Mouse (Mus musculus) kidney, embryonic 15.5 days (tissue): ENCODE measurements around the gene Myo18a. TPM values are rescaled to one million over a fixed set of nuclear protein-coding genes. Genes with fewer than 3 reads are reported as not detected.

Source experiments
- ATAC-seq: fragments of 200-750 bp; cut with Nextera tagmentation; replicated peaks from 2 replicates; pipeline ENCODE4 v1.8.0; 2017; ENCODE audit warnings: moderate TSS enrichment; ENCODE audit not compliant: low FRiP score
- H3K27ac ChIP-seq: fragments of 300-500 bp; sonication (generic); 2 replicates; pipeline ENCODE4 v1.5.1; 2015; ENCODE audit warnings: mild to moderate bottlenecking, inconsistent platforms
- H3K27me3 ChIP-seq: fragments of 300-500 bp; sonication (generic); 2 replicates; pipeline ENCODE4 v1.6.1; 2015; ENCODE audit warnings: inconsistent platforms
- H3K36me3 ChIP-seq: fragments of 300-500 bp; sonication (generic); 2 replicates; pipeline ENCODE4 v1.6.1; 2015; ENCODE audit warnings: inconsistent platforms
- H3K4me1 ChIP-seq: fragments of 300-500 bp; sonication (generic); 2 replicates; pipeline ENCODE4 v1.6.1; 2015; ENCODE audit warnings: inconsistent platforms
- H3K4me2 ChIP-seq: fragments of 300-500 bp; sonication (generic); 2 replicates; pipeline ENCODE4 v1.6.1; 2015; ENCODE audit warnings: moderate library complexity, mild to moderate bottlenecking, inconsistent platforms
- H3K4me3 ChIP-seq: fragments of 300-500 bp; sonication (generic); replicated peaks from 2 replicates; pipeline ENCODE4 v1.5.1; 2015; ENCODE audit warnings: mild to moderate bottlenecking, inconsistent platforms
- H3K9ac ChIP-seq: fragments of 300-500 bp; sonication (generic); 2 replicates; pipeline ENCODE4 v1.6.1; 2015; ENCODE audit warnings: mild to moderate bottlenecking, inconsistent platforms
- H3K9me3 ChIP-seq: fragments of 300-500 bp; sonication (generic); replicated peaks from 2 replicates; pipeline ENCODE4 v1.6.1; 2016; ENCODE audit warnings: inconsistent platforms
- WGBS: fragments of 180-500 bp; shearing (Covaris S2); methylation state at CpG from one replicate; pipeline ENCODE4 v1.1.7; 2015; ENCODE audit warnings: mixed read lengths; 5-methylcytosine and 5-hydroxymethylcytosine counted together
- polyA plus RNA-seq: library from polyadenylated mRNA; unstranded; fragments of >200 nt; fragmentation: Nextera tagmentation; extraction: Ambion mirVana; gene quantifications from 2 replicates; pipeline ENCODE4 v1.2.1, GENCODE M21; 2015

Myo18a gene
- polyA plus RNA-seq, 1 experiment from 2014 or later, result 31.8 TPM

DNA sequence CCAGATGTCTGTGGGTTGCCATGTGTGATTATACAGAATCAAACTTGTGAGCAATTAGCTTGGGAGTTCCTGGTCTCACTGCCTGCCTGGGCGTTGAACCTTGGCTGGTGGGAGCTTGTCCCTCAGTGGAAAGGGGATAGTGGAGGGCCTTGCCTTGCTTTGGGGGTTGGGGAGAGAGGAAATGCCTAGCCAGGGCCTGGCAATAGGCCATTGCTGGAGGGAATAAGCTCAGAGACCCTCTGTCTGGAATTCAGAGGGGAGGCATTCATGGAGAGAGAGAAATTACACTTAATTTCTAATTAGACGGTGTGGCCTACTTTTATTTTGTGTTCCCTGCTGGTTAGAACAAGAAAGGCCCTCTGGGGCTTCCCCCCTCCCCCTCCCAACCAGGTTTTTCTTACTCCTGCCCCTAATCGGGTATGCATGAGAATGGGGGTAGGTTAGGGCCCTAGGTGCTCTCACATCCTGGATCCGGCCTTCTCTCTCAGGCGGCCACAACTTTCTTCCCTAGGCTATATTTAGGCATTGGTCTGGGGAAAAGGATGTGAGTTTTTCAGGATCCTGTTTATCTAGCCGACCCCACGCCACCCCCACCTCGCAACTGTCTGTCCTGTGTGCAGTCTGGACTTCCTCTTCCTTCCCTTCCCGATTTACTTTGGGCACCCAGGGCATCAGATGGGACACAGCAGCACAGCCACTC is 12.8 kb downstream of the Myo18a start:
- Histone ChIP-seq H3K4me2 (no peak overlapping the region), H3K27ac (peak overlapping the region; percentile 80), H3K9ac (no peak overlapping the region), H3K36me3 (peaks cover 21% of the 10 kb centered on the region), H3K27me3 (no peaks in the 10 kb centered on the region), H3K4me3 (no peak overlapping the region), H3K4me1 (peaks cover 46% of the 10 kb centered on the region), H3K9me3 (no peaks in the 10 kb centered on the region)
- peak; percentile 63; the same call in 1 of the 2 replicates for ATAC-seq
- WGBS, result 37% methylated on average over 9 of the region's 9 CpGs

GRCm38 (mm10) chr11:77777436-77777835 is 14.4 kb downstream of the Myo18a start:
- H3K9me3 ChIP-seq, result no peaks in the 10 kb centered on the region
- no peak overlapping the region for H3K27ac ChIP-seq
- WGBS, result 75% methylated on average over 17 of the region's 17 CpGs
- no peak for ATAC-seq
- H3K9ac ChIP-seq, result no peak overlapping the region
- no peak overlapping the region for H3K4me2 ChIP-seq
- peaks cover 21% of the 10 kb centered on the region for H3K36me3 ChIP-seq
- no peaks in the 10 kb centered on the region for H3K27me3 ChIP-seq
- H3K4me3 ChIP-seq, result no peak overlapping the region
- peaks cover 49% of the 10 kb centered on the region for H3K4me1 ChIP-seq

DNA sequence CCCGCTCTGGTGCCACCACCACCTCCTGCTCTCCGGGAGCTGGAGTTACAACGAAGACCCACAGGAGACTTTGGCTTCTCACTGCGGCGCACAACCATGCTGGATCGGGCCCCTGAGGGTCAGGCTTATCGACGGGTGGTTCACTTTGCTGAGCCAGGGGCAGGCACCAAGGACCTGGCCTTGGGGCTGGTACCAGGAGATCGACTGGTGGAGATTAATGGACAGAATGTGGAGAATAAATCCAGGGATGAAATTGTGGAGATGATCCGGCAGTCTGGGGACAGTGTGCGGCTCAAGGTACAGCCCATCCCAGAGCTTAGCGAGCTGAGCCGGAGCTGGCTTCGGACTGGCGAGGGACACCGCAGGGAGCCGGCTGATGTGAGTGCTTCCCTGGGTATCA is 14.9 kb downstream of the Myo18a start:
- peaks cover 21% of the 10 kb centered on the region for H3K36me3 ChIP-seq
- H3K9me3 ChIP-seq, result no peaks in the 10 kb centered on the region
- peaks cover 47% of the 10 kb centered on the region for H3K4me1 ChIP-seq
- no peak overlapping the region for H3K27ac ChIP-seq
- no peak for ATAC-seq
- WGBS, result 91% methylated on average over 17 of the region's 17 CpGs
- H3K27me3 ChIP-seq, result no peaks in the 10 kb centered on the region
- no peak overlapping the region for H3K4me2 ChIP-seq
- no peak overlapping the region for H3K4me3 ChIP-seq
- no peak overlapping the region for H3K9ac ChIP-seq

GRCm38 (mm10) chr11:77779240-77779639 is 16.2 kb downstream of the Myo18a start:
- no peaks in the 10 kb centered on the region for H3K27me3 ChIP-seq
- no peak overlapping the region for H3K27ac ChIP-seq
- H3K4me3 ChIP-seq, result no peak overlapping the region
- H3K36me3 ChIP-seq, result peaks cover 21% of the 10 kb centered on the region
- H3K4me2 ChIP-seq, result no peak overlapping the region
- H3K9ac ChIP-seq, result no peak overlapping the region
- peaks cover 58% of the 10 kb centered on the region for H3K4me1 ChIP-seq
- 30% methylated on average over 1 of the region's 1 CpGs for WGBS
- no peak for ATAC-seq
- H3K9me3 ChIP-seq, result no peaks in the 10 kb centered on the region

DNA sequence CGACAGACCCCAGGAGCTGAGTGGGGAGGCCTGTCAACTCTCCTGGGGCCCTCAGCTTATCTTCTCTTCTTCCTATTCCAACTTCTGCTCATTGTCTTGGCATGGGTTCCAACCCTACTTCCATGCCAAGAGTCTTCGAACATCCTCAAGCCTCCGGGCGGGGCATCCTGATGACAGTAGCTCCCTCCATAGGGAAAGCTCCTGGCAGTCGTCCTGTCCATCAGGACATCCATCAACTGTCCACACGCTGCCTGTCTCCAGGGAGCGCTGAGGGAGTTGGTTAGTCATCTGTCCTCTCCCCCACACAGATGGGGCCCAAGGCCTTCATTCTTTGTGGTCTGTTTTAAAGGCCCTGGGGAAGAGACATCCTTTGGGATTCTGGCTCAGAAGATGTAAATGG is 18.0 kb downstream of the Myo18a start:
- Histone ChIP-seq H3K9me3 (no peaks in the 10 kb centered on the region), H3K27ac (no peak overlapping the region), H3K27me3 (no peaks in the 10 kb centered on the region), H3K9ac (no peak overlapping the region), H3K4me2 (no peak overlapping the region), H3K4me3 (no peak overlapping the region), H3K36me3 (peaks cover 21% of the 10 kb centered on the region), H3K4me1 (peaks cover 70% of the 10 kb centered on the region)
- ATAC-seq, result no peak
- 71% methylated on average over 7 of the region's 7 CpGs for WGBS

- no peak overlapping the region for H3K4me3 ChIP-seq
- ATAC-seq, result no peak
- 79% methylated on average over 7 of the region's 7 CpGs for WGBS
- peaks cover 18% of the 10 kb centered on the region for H3K36me3 ChIP-seq
- no peak overlapping the region for H3K9ac ChIP-seq
- H3K27ac ChIP-seq, result no peak overlapping the region
- H3K27me3 ChIP-seq, result no peaks in the 10 kb centered on the region
- H3K4me2 ChIP-seq, result no peak overlapping the region
- H3K4me1 ChIP-seq, result peaks cover 69% of the 10 kb centered on the region
- no peaks in the 10 kb centered on the region for H3K9me3 ChIP-seq
Observed at GRCm38 (mm10) chr11:77782104-77782815, 19.2 kb downstream of the Myo18a start.

DNA sequence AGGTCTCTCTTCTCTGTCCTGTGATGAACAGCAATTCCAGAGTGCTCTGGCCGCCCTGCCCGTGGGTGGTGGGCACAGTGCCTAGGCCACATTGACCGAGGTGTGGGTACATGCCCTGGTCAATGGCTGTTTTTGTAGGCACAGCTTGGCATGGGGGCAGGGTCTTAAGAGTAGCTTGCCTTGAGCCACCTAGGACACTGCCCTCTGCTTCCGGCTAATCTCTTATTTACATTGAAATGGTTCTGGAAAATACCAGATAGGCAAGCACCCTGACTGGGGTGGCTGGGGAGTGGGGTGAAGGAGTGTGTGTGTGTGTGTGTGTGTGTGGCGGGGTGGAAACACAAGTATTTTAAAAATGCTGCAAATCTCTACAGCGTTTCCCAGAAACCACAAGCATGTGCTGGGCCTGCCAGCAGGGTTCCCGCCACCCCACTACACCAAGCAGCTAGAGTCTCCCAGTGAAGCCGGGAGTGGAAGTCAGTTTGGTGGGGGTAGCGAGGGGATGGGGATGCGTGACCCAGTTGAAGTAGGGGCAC is 20.2 kb downstream of the Myo18a start:
- Histone ChIP-seq H3K4me1 (peaks cover 63% of the 10 kb centered on the region), H3K36me3 (peaks cover 8% of the 10 kb centered on the region; the same call in 1 of the 2 replicates), H3K9ac (0 out of 2 replicates have a peak overlapping the region, but pooled peaks have one; percentile 15), H3K27me3 (no peaks in the 10 kb centered on the region), H3K27ac (peak overlapping the region; percentile 94), H3K9me3 (no peaks in the 10 kb centered on the region), H3K4me3 (no peak overlapping the region), H3K4me2 (peak overlapping the region; percentile 2; the same call in 1 of the 2 replicates)
- ATAC-seq, result peak; percentile 12; the same call in 1 of the 2 replicates
- WGBS, result 68% methylated on average over 10 of the region's 10 CpGs

GRCm38 (mm10) chr11:77783747-77784646 is 21.0 kb downstream of the Myo18a start:
- peak overlapping the region; percentile 15; the same call in 1 of the 2 replicates for H3K9ac ChIP-seq
- no peaks in the 10 kb centered on the region for H3K27me3 ChIP-seq
- H3K4me2 ChIP-seq, result peak overlapping the region; percentile 2
- WGBS, result 47% methylated on average over 18 of the region's 18 CpGs
- no peaks in the 10 kb centered on the region for H3K9me3 ChIP-seq
- H3K4me3 ChIP-seq, result no peak overlapping the region
- peak overlapping the region; percentile 94 for H3K27ac ChIP-seq
- H3K4me1 ChIP-seq, result peaks cover 63% of the 10 kb centered on the region
- 0 out of 2 replicates have a peak, but pooled peaks cover 5% of the 10 kb centered on the region for H3K36me3 ChIP-seq
- 0 out of 2 replicates have a peak, but pooled peaks have one; percentile 26 for ATAC-seq

- H3K4me3 ChIP-seq, result no peak overlapping the region
- ATAC-seq, result no peak
- no peaks in the 10 kb centered on the region for H3K27me3 ChIP-seq
- peaks cover 65% of the 10 kb centered on the region for H3K4me1 ChIP-seq
- H3K27ac ChIP-seq, result peak overlapping the region; percentile 94
- H3K36me3 ChIP-seq, result 0 out of 2 replicates have a peak, but pooled peaks cover 5% of the 10 kb centered on the region
- H3K9me3 ChIP-seq, result no peaks in the 10 kb centered on the region
- WGBS, result 67% methylated on average over 9 of the region's 9 CpGs
- peak overlapping the region; percentile 2; the same call in 1 of the 2 replicates for H3K4me2 ChIP-seq
- H3K9ac ChIP-seq, result no peak overlapping the region
Observed at GRCm38 (mm10) chr11:77784894-77785293, 21.8 kb downstream of the Myo18a start.

DNA sequence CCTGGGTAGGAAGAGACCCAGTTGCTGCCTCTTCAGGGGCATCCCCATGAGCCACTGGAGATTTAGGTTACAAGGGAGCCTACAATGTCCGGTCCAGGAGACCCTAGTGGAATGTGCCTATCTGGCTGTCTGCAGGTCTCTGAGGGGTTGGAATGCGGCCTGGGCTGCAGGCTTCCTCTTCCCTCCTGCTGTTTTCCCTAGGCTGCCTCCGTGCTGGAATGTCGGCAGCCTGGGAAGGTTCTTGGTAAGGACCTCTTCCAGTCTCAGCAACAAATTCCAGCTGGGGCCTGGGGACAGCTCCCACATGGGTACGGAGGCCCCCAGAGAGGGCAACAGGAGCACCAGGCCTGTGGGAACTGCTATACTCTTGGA is 22.3 kb downstream of the Myo18a start:
- 12% methylated on average over 5 of the region's 5 CpGs for WGBS

DNA sequence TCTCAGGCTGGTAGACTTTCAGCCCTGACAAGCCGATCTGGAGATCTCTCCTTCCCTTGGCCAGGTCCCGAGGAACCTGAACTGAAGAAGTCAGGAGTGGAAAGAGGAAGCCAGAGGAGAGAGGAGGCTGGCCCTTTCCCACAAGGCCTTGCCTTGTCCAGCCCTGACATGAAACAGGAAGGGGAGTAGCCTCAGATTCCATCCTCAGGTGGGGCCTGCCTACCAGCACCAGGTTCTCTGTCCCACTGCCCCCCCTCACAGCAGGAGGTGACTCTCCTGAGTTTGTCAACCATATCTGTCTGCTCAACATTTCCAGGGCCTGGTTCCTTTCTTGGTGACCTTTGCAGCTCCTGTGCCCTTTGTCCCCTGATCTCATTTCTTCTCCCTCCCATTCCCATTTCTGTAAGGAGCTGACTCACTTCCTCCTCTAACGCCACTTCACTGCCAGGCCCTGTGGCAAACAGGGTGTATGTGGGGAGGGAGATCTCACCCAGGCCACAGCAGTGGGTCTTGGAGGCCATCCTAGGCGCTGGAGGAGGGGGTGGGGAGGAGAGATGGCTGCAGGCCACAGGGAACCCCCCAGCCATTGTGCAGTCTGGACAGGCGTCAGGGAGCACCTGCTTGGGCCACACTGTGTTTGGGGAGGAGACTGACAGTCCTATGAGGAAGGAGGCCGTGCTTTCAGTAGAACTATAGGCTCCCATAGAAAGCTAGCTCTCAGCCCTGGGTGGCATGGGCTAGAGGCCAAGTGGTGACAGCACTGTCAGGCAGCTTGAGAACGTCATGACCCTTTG is 22.9 kb downstream of the Myo18a start:
- H3K4me2 ChIP-seq, result peak overlapping the region; percentile 12; the same call in 1 of the 2 replicates
- peaks cover 69% of the 10 kb centered on the region for H3K4me1 ChIP-seq
- no peaks in the 10 kb centered on the region for H3K9me3 ChIP-seq
- WGBS, result 49% methylated on average over 7 of the region's 7 CpGs
- no peaks in the 10 kb centered on the region for H3K36me3 ChIP-seq
- peak; percentile 40 for ATAC-seq
- peak overlapping the region; percentile 94 for H3K27ac ChIP-seq
- H3K27me3 ChIP-seq, result no peaks in the 10 kb centered on the region
- H3K9ac ChIP-seq, result no peak overlapping the region
- no peak overlapping the region for H3K4me3 ChIP-seq

More for the DNA sequence above, 22.3 kb downstream of the Myo18a start:
- Histone ChIP-seq H3K27me3 (no peaks in the 10 kb centered on the region), H3K4me1 (peaks cover 68% of the 10 kb centered on the region), H3K9ac (0 out of 2 replicates have a peak overlapping the region, but pooled peaks have one; percentile 2), H3K27ac (peak overlapping the region; percentile 94), H3K9me3 (no peaks in the 10 kb centered on the region), H3K4me3 (no peak overlapping the region), H3K4me2 (peak overlapping the region; percentile 12; the same call in 1 of the 2 replicates), H3K36me3 (0 out of 2 replicates have a peak, but pooled peaks cover 2% of the 10 kb centered on the region)
- no peak for ATAC-seq
